Mouse (Mus musculus): ENCODE measurements around the gene Rasal3.

Rasal3 gene

GRCm38 (mm10) chr17:32356281-32356680 lies 47.1 kb downstream of the Rasal3 start:
- no peak for DNase-seq (ENCODE audit: extremely low spot score, low spot score)

GRCm38 (mm10) chr17:32355031-32355430 lies 48.4 kb downstream of the Rasal3 start:
- DNase-seq (ENCODE audit: extremely low spot score, low spot score), result no peak

DNA sequence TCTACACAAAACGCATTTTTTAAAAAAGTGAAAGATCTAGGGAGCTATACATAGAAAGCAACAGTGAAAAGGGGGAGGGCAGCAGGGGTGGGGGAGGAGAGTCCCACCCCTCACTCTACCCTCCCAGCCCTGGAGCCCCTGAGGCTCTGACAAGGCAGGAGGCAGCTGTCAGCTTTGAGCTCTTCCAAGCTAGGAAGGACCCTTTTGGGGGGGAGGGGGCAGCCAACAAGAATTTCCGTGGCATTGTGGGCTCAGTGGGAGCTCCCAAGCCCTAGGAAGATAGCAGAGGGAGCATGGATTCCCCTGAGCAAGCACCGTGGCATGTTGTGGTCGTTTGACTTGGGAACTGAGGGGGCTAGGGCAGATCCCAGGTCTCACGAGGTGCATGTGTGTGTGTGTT lies 49.2 kb downstream of the Rasal3 start:
- no peak for DNase-seq (ENCODE audit: extremely low spot score, low spot score)

GRCm38 (mm10) chr17:32353696-32354095 lies 49.7 kb downstream of the Rasal3 start:
- no peak for DNase-seq (ENCODE audit: extremely low spot score, low spot score)

DNA sequence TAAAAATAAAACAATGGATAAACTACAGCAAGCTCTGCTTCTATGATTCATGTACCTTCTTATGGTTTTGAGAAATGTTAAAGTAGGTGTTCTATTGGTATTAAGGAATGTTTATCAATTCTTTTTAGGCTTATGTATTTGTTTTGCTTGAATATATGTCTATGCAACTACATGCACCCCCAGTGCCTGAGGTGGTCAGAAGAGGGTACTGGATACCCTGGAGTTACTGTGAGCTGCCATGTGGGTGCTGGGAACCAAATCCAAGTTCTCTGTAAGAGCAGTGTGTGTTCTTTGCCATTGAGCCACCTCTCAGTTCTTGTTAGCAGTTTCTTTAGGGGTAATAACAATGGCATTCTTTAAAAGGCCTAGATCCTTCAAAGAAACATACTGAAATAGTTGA lies 51.7 kb downstream of the Rasal3 start:
- no peak for DNase-seq (ENCODE audit: extremely low spot score, low spot score)

GRCm38 (mm10) chr17:32351269-32351668 lies 52.1 kb downstream of the Rasal3 start:
- DNase-seq (ENCODE audit: extremely low spot score, low spot score), result no peak

DNA sequence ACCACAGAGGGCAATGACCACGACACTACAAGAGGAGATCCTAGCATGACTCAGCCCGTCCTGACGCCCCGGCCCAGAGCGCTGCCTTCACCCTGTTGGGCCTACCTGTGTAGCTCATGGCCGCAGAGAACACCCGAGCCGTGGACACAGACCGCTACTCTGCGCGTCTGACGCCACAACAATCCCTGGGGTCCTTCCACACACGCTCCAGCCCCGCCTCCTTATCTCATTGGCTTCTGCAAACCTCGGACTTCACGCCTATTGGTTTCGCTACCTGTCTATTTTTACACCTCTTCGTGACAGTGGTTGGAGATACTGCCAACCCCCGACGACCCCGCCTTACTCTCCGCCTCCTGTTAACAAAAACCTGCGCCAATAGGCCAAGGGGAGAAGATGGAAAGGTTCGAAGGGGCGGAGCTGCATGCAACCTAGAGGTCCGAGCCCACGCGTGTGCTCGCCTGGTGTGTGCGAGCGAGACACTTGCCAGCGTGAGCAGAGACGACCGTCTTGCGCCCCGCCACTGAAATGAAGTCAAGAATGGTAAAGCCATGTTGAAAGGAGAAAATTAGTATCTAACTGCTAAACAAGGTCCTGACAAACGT lies 52.9 kb downstream of the Rasal3 start, which contains the start of gene Akap8l:
Akap8l (minus strand) TSS at position 226 of the 602 bp plus-strand sequence.
- peak; percentile 88 for DNase-seq (ENCODE audit: extremely low spot score, low spot score)

DNA sequence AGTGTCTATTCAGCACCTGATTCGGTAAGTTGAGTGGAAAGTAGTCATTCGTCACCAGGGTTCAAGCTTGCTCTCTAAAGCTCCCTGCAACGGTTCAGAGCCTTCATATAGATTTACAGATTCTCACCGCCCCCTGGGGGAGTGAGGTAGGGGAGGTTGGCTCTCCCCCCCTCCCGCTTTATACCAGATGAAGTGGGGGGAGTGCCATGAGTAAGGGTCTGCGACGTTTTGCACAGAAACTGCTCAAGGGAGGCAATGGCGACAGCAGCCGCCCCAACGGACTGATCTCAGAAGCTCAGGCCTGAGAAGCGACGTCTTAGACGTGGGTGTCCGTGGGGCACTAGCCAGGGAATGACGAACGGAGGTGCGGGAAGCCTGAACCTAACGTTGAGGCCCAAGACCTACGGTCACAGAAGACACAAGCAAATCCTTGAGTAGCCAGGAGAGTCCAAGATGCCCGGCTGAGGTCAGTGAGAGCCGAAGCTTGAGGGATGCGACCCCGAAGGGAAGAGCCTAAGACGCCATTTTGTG lies 53.5 kb downstream of the Rasal3 start:
- no peak for DNase-seq (ENCODE audit: extremely low spot score, low spot score)

- peak; percentile 48 for DNase-seq (ENCODE audit: extremely low spot score, low spot score)
These were observed 54.2 kb downstream of the Rasal3 start for GRCm38 (mm10) chr17:32349037-32349732.

DNA sequence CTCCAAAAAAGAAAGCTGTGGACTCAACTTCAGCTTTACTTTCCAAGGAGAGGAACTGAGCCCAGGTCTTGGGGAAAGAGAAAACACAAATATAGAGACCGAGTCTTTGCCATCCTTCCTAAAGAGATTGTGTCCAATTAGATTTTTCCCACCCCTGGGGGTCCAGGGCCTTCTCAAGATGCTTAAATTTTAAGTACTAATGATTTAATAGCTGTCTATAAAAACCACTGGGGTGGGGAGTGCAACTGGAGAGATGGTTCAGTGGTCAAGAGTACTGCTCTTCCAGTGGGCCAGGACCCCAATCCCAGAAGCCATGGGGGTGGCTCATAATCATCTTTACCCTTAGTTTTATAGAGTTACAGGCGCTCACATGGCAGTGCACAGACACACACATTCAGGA lies 55.0 kb downstream of the Rasal3 start:
- DNase-seq (ENCODE audit: extremely low spot score, low spot score), result no peak

GRCm38 (mm10) chr17:32341102-32341501 lies 62.3 kb downstream of the Rasal3 start:
- no peak for DNase-seq (ENCODE audit: extremely low spot score, low spot score)
